Mouse (Mus musculus) C2C12 (cell line): Measurements from ENCODE around the gene Upf2.

Experiments used
- CTCF ChIP-seq: IDR thresholded peaks from one replicate; pipeline ENCODE4 v1.5.1; 2011; ENCODE audit not compliant: control insufficient read depth, insufficient read depth, insufficient read length
- MAX ChIP-seq: IDR thresholded peaks from one replicate; pipeline ENCODE4 v1.6.1; 2011; ENCODE audit warnings: mild to moderate bottlenecking, control low read depth

DNA sequence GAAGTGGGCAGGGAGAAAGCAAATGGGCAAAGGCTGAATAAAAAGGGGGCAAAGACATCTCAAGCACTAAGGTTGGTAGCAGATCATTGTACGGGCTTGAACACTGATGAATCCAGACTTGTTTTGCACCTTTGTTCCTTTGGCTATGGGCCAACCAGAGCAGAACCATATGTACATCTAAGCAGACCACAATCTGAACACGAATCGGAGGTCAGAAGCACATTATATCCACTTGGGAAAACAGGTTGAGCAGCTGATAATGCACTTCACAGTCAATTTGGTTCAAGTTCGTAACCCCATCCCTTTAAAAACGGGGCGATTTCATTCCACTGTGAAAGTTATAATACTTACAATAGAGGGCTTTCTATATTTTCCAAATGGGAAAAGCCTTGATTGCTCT, 964 bp upstream of the Upf2 start:
- TF ChIP-seq CTCF (no peak), MAX (no peak)
